Mouse (Mus musculus) G1E-ER4 (cell line): ENCODE data around the gene Fam173a. TPM values are rescaled to one million over a fixed set of nuclear protein-coding genes. Genes with fewer than 3 reads are reported as not detected.

Experiments
- GATA1 ChIP-seq: IDR thresholded peaks from one replicate; pipeline ENCODE4 v1.8.0; 2012; ENCODE audit warnings: low read length, inconsistent platforms
- polyA plus RNA-seq: library from polyadenylated mRNA; stranded (reverse); fragments of >175 nt; gene quantifications from 2 replicates; pipeline ENCODE4 v1.2.3, GENCODE M21; 2012

The Fam173a gene
- polyA plus RNA-seq, 1 experiment = 30.6 TPM

- no peak for TF ChIP-seq GATA1
These were observed 1.3 kb downstream of the Fam173a start for GRCm38 (mm10) chr17:25791320-25791842.

- no peak for TF ChIP-seq GATA1
These were observed 5.8 kb downstream of the Fam173a start for GRCm38 (mm10) chr17:25786781-25787504.

- TF ChIP-seq GATA1 = no peak
These were observed 6.4 kb downstream of the Fam173a start, which contains the start of gene Ccdc78 for GRCm38 (mm10) chr17:25786280-25786679. Gene Ccdc78, plus strand, starts transcription at chr17:25786580.

GRCm38 (mm10) chr17:25785281-25785745 is 7.4 kb downstream of the Fam173a start, which contains the start of gene Haghl:
Gene Haghl, minus strand, starts transcription at chr17:25785673.
- no peak for TF ChIP-seq GATA1

- TF ChIP-seq GATA1 = no peak
These were observed 8.7 kb downstream of the Fam173a start for GRCm38 (mm10) chr17:25783861-25784574.

- no peak for TF ChIP-seq GATA1
These were observed 9.6 kb downstream of the Fam173a start for GRCm38 (mm10) chr17:25783086-25783485.

- TF ChIP-seq GATA1 = no peak
These were observed 11.4 kb downstream of the Fam173a start for GRCm38 (mm10) chr17:25781339-25781738.

- no peak for TF ChIP-seq GATA1
These were observed 14.8 kb downstream of the Fam173a start for GRCm38 (mm10) chr17:25777948-25778347.

GRCm38 (mm10) chr17:25775318-25776062 is 17.2 kb downstream of the Fam173a start:
- no peak for TF ChIP-seq GATA1

- TF ChIP-seq GATA1 = no peak
These were observed 19.1 kb downstream of the Fam173a start, which contains the start of gene Narfl for GRCm38 (mm10) chr17:25773549-25774120. Gene Narfl, plus strand, starts transcription at chr17:25773776.

- TF ChIP-seq GATA1 = no peak
These were observed 23.4 kb downstream of the Fam173a start for GRCm38 (mm10) chr17:25769331-25769730.

- TF ChIP-seq GATA1 = no peak
These were observed 26.8 kb downstream of the Fam173a start for GRCm38 (mm10) chr17:25765886-25766285.

- no peak for TF ChIP-seq GATA1
These were observed 30.1 kb downstream of the Fam173a start for GRCm38 (mm10) chr17:25762591-25762990.

- no peak for TF ChIP-seq GATA1
These were observed 31.1 kb downstream of the Fam173a start for GRCm38 (mm10) chr17:25761561-25761970.

- no peak for TF ChIP-seq GATA1
These were observed 32.6 kb downstream of the Fam173a start for GRCm38 (mm10) chr17:25760148-25760547.
